In the genomic region with DNA sequence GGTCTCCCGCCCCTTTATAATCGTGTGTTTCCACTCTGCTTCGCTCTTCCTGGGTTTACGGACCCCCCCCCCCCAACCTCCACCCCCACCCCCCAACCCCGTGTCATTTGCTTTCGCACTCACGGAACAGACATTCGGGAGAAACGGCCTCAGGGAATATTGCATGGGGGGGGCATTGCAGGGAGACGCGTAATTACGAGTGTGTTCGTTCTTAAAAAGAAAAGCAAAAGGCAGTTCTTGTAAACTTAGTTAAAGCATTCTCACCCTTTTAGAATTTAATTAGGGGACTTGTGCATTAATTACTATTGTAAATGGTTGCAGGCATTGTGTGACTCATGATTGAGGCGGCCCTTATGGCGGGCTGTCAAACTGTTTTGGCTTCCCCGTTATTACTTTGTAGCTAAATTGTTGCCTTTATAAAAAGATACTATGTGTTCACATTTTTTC, we compare ENCODE assay signal across 8 mouse cellular contexts. TPM values are rescaled to one million over a fixed set of nuclear protein-coding genes. Genes with fewer than 3 reads are reported as not detected.
DNase-seq lines count a peak whose midpoint lies in the region; ATAC-seq and TF ChIP-seq lines count a peak whose summit lies in the region.

No protein-coding gene starts in this region.

- H3K36me3 ChIP-seq in megakaryocyte, embryonic 14.5 days (replicated peaks; ENCODE audit: low read length) = peaks cover 32% of the 10 kb centered on the region
- H3K36me3 ChIP-seq in forebrain, embryonic 12.5 days (replicated peaks) = peaks cover 10% of the 10 kb centered on the region
- H3K36me3 ChIP-seq in liver, postnatal 0 days (replicated peaks; ENCODE audit: insufficient read depth, low read length) = peaks cover 18% of the 10 kb centered on the region; the same call in 1 of the 2 replicates

- no peak for TF ChIP-seq CTCF in brain, embryonic 14.5 days (IDR thresholded peaks at IDR 0.05; ENCODE audit: borderline replicate concordance, extremely low read depth, insufficient read depth, insufficient read length)
- no peak for TF ChIP-seq CTCF in liver, postnatal 0 days (IDR thresholded peaks at IDR 0.05; ENCODE audit: low read depth)

- peak overlapping the region; percentile 97 for H3K27ac ChIP-seq in forebrain, embryonic 12.5 days
- peak overlapping the region; percentile 95 for H3K27ac ChIP-seq in liver, postnatal 0 days (ENCODE audit: low read depth)

- TF ChIP-seq POLR2A in brain, embryonic 14.5 days (IDR thresholded peaks at IDR 0.05; ENCODE audit: borderline replicate concordance, extremely low read depth, insufficient read depth, insufficient read length, poor library complexity, severe bottlenecking) = no peak

- H3K4me3 ChIP-seq in megakaryocyte, embryonic 14.5 days (replicated peaks) = peak overlapping the region; percentile 94
- H3K4me3 ChIP-seq in forebrain, embryonic 12.5 days (replicated peaks) = peak overlapping the region; percentile 98
- peak overlapping the region; percentile 100 for H3K4me3 ChIP-seq in liver, postnatal 0 days (ENCODE audit: low read depth, low read length)

- peak overlapping the region; percentile 62 for H3K4me2 ChIP-seq in forebrain, embryonic 12.5 days
- peak overlapping the region; percentile 73 for H3K4me2 ChIP-seq in liver, postnatal 0 days (ENCODE audit: low read depth, low read length)

- no peaks in the 10 kb centered on the region for H3K27me3 ChIP-seq in megakaryocyte, embryonic 14.5 days (replicated peaks)
- 0 out of 2 replicates have a peak, but pooled peaks cover 7% of the 10 kb centered on the region for H3K27me3 ChIP-seq in forebrain, embryonic 12.5 days
- H3K27me3 ChIP-seq in liver, postnatal 0 days (ENCODE audit: insufficient read depth, low read length) = no peaks in the 10 kb centered on the region

- peaks cover 48% of the 10 kb centered on the region for H3K4me1 ChIP-seq in megakaryocyte, embryonic 14.5 days
- peaks cover 26% of the 10 kb centered on the region for H3K4me1 ChIP-seq in forebrain, embryonic 12.5 days
- peaks cover 11% of the 10 kb centered on the region; the same call in 1 of the 2 replicates for H3K4me1 ChIP-seq in liver, postnatal 0 days (ENCODE audit: insufficient read depth)

- DNase-seq in brain, embryonic 14.5 days (ENCODE audit: low read depth) = peak; percentile 85
- DNase-seq in kidney, adult 9 months = peak; percentile 34
- peak; percentile 23 for DNase-seq in liver, postnatal 0 days
- DNase-seq in frontal cortex, postnatal 14 days (ENCODE audit: low spot score in 2 of 2) = no peak
- no peak for DNase-seq in urinary bladder, postnatal 25 days (ENCODE audit: low spot score)

- ATAC-seq in megakaryocyte, adult 5-6 weeks (ENCODE audit: poor library complexity, severe bottlenecking) = no peak
- ATAC-seq in forebrain, embryonic 12.5 days (ENCODE audit: low FRiP score) = peak; percentile 57
- ATAC-seq in liver, postnatal 0 days = no peak

- peak overlapping the region; percentile 96 for H3K9ac ChIP-seq in forebrain, embryonic 12.5 days
- H3K9ac ChIP-seq in liver, postnatal 0 days (replicated peaks) = peak overlapping the region; percentile 99

- no peaks in the 10 kb centered on the region for H3K9me3 ChIP-seq in megakaryocyte, embryonic 14.5 days
- no peaks in the 10 kb centered on the region for H3K9me3 ChIP-seq in forebrain, embryonic 12.5 days
- H3K9me3 ChIP-seq in liver, postnatal 0 days (ENCODE audit: low read length) = no peaks in the 10 kb centered on the region

- under 1% methylated on average over 16 of the region's 16 CpGs for WGBS in forebrain, embryonic 12.5 days
- WGBS in liver, postnatal 0 days (ENCODE audit: insufficient replicate concordance) = 3% methylated on average over 16 of the region's 16 CpGs

- TF ChIP-seq EP300 in liver, postnatal 0 days (IDR thresholded peaks at IDR 0.05; ENCODE audit: low read depth) = no peak

RNA-seq across cellular contexts. Expression of a gene that starts 1.1 kb away (rescaled TPM):
- 14.5 and 41.6 TPM in 2 replicates for polyA plus RNA-seq in megakaryocyte, embryonic 14.5 days (2012; ENCODE audit: insufficient read depth, low replicate concordance)
- 22.2 and 25.5 TPM in 2 replicates for total RNA-seq in megakaryocyte, adult 5-6 weeks (2015)
- total RNA-seq in megakaryocyte, adult 5-6 weeks (2017) = 23.3 and 28.9 TPM in 2 replicates
- 78.8 and 88.9 TPM in 2 replicates for polyA plus RNA-seq in brain, embryonic 14.5 days (2012; rRNA removed)
- 75.3 and 76.5 TPM in 2 replicates for polyA plus RNA-seq in forebrain, embryonic 12.5 days (2016; fragmentation: Nextera tagmentation; extraction: Ambion mirVana)
- polyA plus RNA-seq in liver, postnatal 0 days (2015; fragmentation: Nextera tagmentation; extraction: Ambion mirVana) = 26.8 and 28.9 TPM in 2 replicates

Comparison
In these comparisons a context has a peak if more than half of its experiments do, and no peak if none do; other contexts are left out.
1. DNase-seq: peak in brain, embryonic 14.5 days (single experiment), kidney, adult 9 months (single experiment) and liver, postnatal 0 days (single experiment); none in frontal cortex, postnatal 14 days (0 of 2) and urinary bladder, postnatal 25 days (single experiment).
2. Peak in every context shown above with its lines, with median percentiles within 50 percentile points of each other: H3K4me3 ChIP-seq.